ENCODE assay signal across 16 mouse cellular contexts in genomic region chr9:77352432-77353175, GRCm38 (mm10). TPM values are rescaled to one million over a fixed set of nuclear protein-coding genes. Genes with fewer than 3 reads are reported as not detected.
DNase-seq lines count a peak whose midpoint lies in the region; ATAC-seq lines count a peak whose summit lies in the region.
"Had no signal": no experiment of that assay in that cellular context is flagged by ENCODE, and none has a peak within 500 bp of the region (broad histone marks: within the 10 kb centered on the region; RNA-seq: fewer than 3 reads in every experiment).

Gene Mlip (minus strand): TSS chr9:77352969.

- WGBS in embryonic facial prominence, embryonic 11.5 days = 66% methylated on average over 14 of the region's 14 CpGs
- WGBS in embryonic facial prominence, embryonic 10.5 days = 69% methylated on average over 14 of the region's 14 CpGs
- WGBS in heart, embryonic 14.5 days = 22% methylated on average over 14 of the region's 14 CpGs
- WGBS in forebrain, embryonic 16.5 days = 84% methylated on average over 14 of the region's 14 CpGs

- no peak within 1 kb of the TSS for H3K4me2 ChIP-seq in embryonic facial prominence, embryonic 11.5 days (ENCODE audit: low read depth, low read length)
- peak within 1 kb of the TSS; percentile 55 for H3K4me2 ChIP-seq in heart, embryonic 14.5 days (ENCODE audit: low read length)
- no peak within 1 kb of the TSS for H3K4me2 ChIP-seq in forebrain, embryonic 16.5 days (ENCODE audit: low read length)

- no peaks in the 10 kb centered on the region for H3K9me3 ChIP-seq in embryonic facial prominence, embryonic 11.5 days (replicated peaks; ENCODE audit: control insufficient read depth, low read length)
- H3K9me3 ChIP-seq in embryonic facial prominence, embryonic 10.5 days = no peaks in the 10 kb centered on the region
- no peaks in the 10 kb centered on the region for H3K9me3 ChIP-seq in heart, embryonic 14.5 days (ENCODE audit: control insufficient read depth, low read length)
- H3K9me3 ChIP-seq in forebrain, embryonic 16.5 days (ENCODE audit: control insufficient read depth, low read length) = no peaks in the 10 kb centered on the region
- H3K9me3 ChIP-seq: hindbrain, embryonic 10.5 days had no signal

- no peaks in the 10 kb centered on the region for H3K27me3 ChIP-seq in embryonic facial prominence, embryonic 11.5 days (ENCODE audit: control insufficient read depth, insufficient read depth, low read length)
- H3K27me3 ChIP-seq in embryonic facial prominence, embryonic 10.5 days (replicated peaks; ENCODE audit: low read depth, poor library complexity, severe bottlenecking) = no peaks in the 10 kb centered on the region
- no peaks in the 10 kb centered on the region for H3K27me3 ChIP-seq in heart, embryonic 14.5 days (ENCODE audit: control insufficient read depth, insufficient read depth, low read length)
- H3K27me3 ChIP-seq in forebrain, embryonic 16.5 days (replicated peaks; ENCODE audit: control insufficient read depth, insufficient read depth, low read length) = no peaks in the 10 kb centered on the region

- no peaks in the 10 kb centered on the region for H3K4me1 ChIP-seq in embryonic facial prominence, embryonic 11.5 days (ENCODE audit: control insufficient read depth, insufficient read depth, low read length)
- H3K4me1 ChIP-seq in embryonic facial prominence, embryonic 10.5 days = no peaks in the 10 kb centered on the region
- peaks cover 4 to 6% of the 10 kb centered on the region in 2 experiments; a peak in 1 of 4 replicates for H3K4me1 ChIP-seq in heart, embryonic 14.5 days (ENCODE audit: control insufficient read depth in 2 of 2, insufficient read depth in 2 of 2, low read length in 2 of 2)
- no peaks in the 10 kb centered on the region for H3K4me1 ChIP-seq in forebrain, embryonic 16.5 days (replicated peaks; ENCODE audit: control insufficient read depth, insufficient read depth, low read length)
- H3K4me1 ChIP-seq: hindbrain, embryonic 10.5 days had no signal

- no peak within 1 kb of the TSS for H3K9ac ChIP-seq in embryonic facial prominence, embryonic 11.5 days (replicated peaks; ENCODE audit: low read length)
- H3K9ac ChIP-seq in heart, embryonic 14.5 days (ENCODE audit: low read length) = peak within 1 kb of the TSS; percentile 45; the same call in 1 of the 2 replicates
- H3K9ac ChIP-seq in forebrain, embryonic 16.5 days (replicated peaks; ENCODE audit: low read depth, low read length) = no peak within 1 kb of the TSS

- H3K27ac ChIP-seq in embryonic facial prominence, embryonic 11.5 days (replicated peaks; ENCODE audit: low read depth, low read length) = no peak within 1 kb of the TSS
- no peak within 1 kb of the TSS for H3K27ac ChIP-seq in embryonic facial prominence, embryonic 10.5 days (replicated peaks)
- H3K27ac ChIP-seq in heart, embryonic 14.5 days (replicated peaks in 1 of 2; ENCODE audit: control insufficient read depth in 1 of 2, insufficient read depth in 1 of 2, low read depth in 2 of 2, low read length in 2 of 2) = peak within 1 kb of the TSS; percentile 6 to 15; a peak in 3 of 4 replicates
- no peak within 1 kb of the TSS for H3K27ac ChIP-seq in forebrain, embryonic 16.5 days (ENCODE audit: low read length)
- H3K27ac ChIP-seq: hindbrain, embryonic 10.5 days had no signal

- ATAC-seq in embryonic facial prominence, embryonic 11.5 days (replicated peaks; ENCODE audit: insufficient number of reproducible peaks, low FRiP score, low TSS enrichment, low read depth) = no peak
- peak; percentile 63; the same call in 1 of the 2 replicates for ATAC-seq in heart, embryonic 14.5 days (ENCODE audit: insufficient number of reproducible peaks, insufficient read depth, low FRiP score, low read depth)
- no peak for ATAC-seq in forebrain, embryonic 16.5 days

- intact Hi-C loops in left cerebral cortex, postnatal 14 days (cut with DNase I) = no loop called here

- H3K4me3 ChIP-seq in embryonic facial prominence, embryonic 11.5 days (ENCODE audit: low read depth, low read length) = no peak within 1 kb of the TSS
- H3K4me3 ChIP-seq in embryonic facial prominence, embryonic 10.5 days = no peak within 1 kb of the TSS
- peak within 1 kb of the TSS in 1 of 2 experiments; percentile 22 for H3K4me3 ChIP-seq in heart, embryonic 14.5 days (ENCODE audit: control insufficient read depth in 1 of 2, insufficient read depth in 1 of 2, low read depth in 1 of 2, low read length in 2 of 2)
- no peak within 1 kb of the TSS for H3K4me3 ChIP-seq in forebrain, embryonic 16.5 days (replicated peaks; ENCODE audit: low read length)
- H3K4me3 ChIP-seq: erythroblast, embryonic 14.5 days; hindbrain, embryonic 10.5 days had no signal

- H3K36me3 ChIP-seq in embryonic facial prominence, embryonic 11.5 days (replicated peaks; ENCODE audit: control insufficient read depth, insufficient read depth, low read depth, low read length) = no peaks in the 10 kb centered on the region
- H3K36me3 ChIP-seq in embryonic facial prominence, embryonic 10.5 days (replicated peaks) = no peaks in the 10 kb centered on the region
- no peaks in the 10 kb centered on the region for H3K36me3 ChIP-seq in heart, embryonic 14.5 days (ENCODE audit: control insufficient read depth, insufficient read depth, low read length)
- no peaks in the 10 kb centered on the region for H3K36me3 ChIP-seq in forebrain, embryonic 16.5 days (ENCODE audit: control insufficient read depth, insufficient read depth)
- H3K36me3 ChIP-seq: hindbrain, embryonic 10.5 days had no signal

- DNase-seq in embryonic facial prominence, embryonic 11.5 days (ENCODE audit: low spot score) = peak; percentile 37
- no peak for DNase-seq in embryonic facial prominence, embryonic 10.5 days (ENCODE audit: low spot score)
- DNase-seq in gastrocnemius, postnatal 10 days = peak; percentile 37
- no peak for DNase-seq in left cerebral cortex, postnatal 14 days (ENCODE audit: low spot score in 2 of 2)
- DNase-seq in cerebellum, postnatal 25 days = no peak
- no peak for DNase-seq in urinary bladder, adult 2 months (ENCODE audit: low spot score)
- DNase-seq: adrenal gland, postnatal 14 days; cerebellum, adult 8-10 months; kidney, adult 9 months; midbrain, embryonic 14.5 days; thymus, postnatal 4 days had no signal

RNA-seq across cellular contexts. Expression of gene Mlip, which starts in this region (rescaled TPM):
- 0.29 and 0.84 TPM in 2 replicates for polyA plus RNA-seq in embryonic facial prominence, embryonic 11.5 days (2014; fragmentation: Nextera tagmentation; extraction: Ambion mirVana)
- polyA plus RNA-seq in embryonic facial prominence, embryonic 10.5 days (2016; fragmentation: Nextera tagmentation; extraction: Ambion mirVana) = 0.29 TPM in 2 replicates
- total RNA-seq in gastrocnemius, postnatal 10 days (2021) = 100 to 1,000 TPM; 102 to 111 TPM
- 109 and 113 TPM in 2 replicates for polyA plus RNA-seq in heart, embryonic 14.5 days (2014; fragmentation: Nextera tagmentation; extraction: Ambion mirVana)
- total RNA-seq in left cerebral cortex, postnatal 14 days (2021) = 10 to 100 TPM; 81.2 to 93.9 TPM
- 0.88 and 1.1 TPM in 2 replicates for polyA plus RNA-seq in urinary bladder, adult 2 months (2012; rRNA removed)
- polyA plus RNA-seq in forebrain, embryonic 16.5 days (2015; fragmentation: Nextera tagmentation; extraction: Ambion mirVana) = 8.0 and 11.6 TPM in 2 replicates
- polyA plus RNA-seq: spleen, adult 2 months had no signal

Comparison
In these comparisons a context has a peak if more than half of its experiments do, and no peak if none do; other contexts are left out.
1. Peak in DNase-seq in embryonic facial prominence, embryonic 11.5 days; RNA of the gene not detected or under 1 TPM.
2. H3K27ac ChIP-seq: peak in heart, embryonic 14.5 days (2 of 2); none in embryonic facial prominence, embryonic 11.5 days (single experiment), embryonic facial prominence, embryonic 10.5 days (single experiment) and forebrain, embryonic 16.5 days (single experiment).